Mouse (Mus musculus): ENCODE data around the gene Sar1a.

Gene Sar1a

DNA sequence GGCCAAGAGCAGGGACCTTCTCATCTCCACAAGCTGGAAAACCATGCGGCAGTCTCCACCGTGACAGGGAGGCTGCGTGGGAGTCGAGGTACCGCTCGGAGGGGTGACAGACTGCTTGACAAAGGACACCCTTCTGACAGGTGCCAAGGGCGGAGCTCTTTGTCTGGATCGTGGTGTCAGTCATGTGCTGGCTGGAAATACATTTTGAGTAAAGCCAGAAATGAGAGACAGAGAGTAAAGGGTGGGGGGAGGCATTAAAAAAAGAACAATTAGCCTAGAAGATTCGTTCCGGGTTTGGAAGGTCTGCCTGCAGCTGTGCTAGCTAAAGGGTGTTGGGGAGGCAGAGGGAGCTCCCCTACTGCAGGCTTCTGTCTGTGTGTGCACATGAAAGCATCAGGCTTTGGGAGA is 56.6 kb downstream of the Sar1a start:
- DNase-seq, result no peak

- no peak for DNase-seq
Measured at GRCm38 (mm10) chr10:61737537-61737936, 57.4 kb downstream of the Sar1a start.

- no peak for DNase-seq
Measured at GRCm38 (mm10) chr10:61738126-61738525, 58.0 kb downstream of the Sar1a start.

- DNase-seq, result no peak
Measured at GRCm38 (mm10) chr10:61741306-61741705, 61.2 kb downstream of the Sar1a start.

- DNase-seq, result no peak
Measured at GRCm38 (mm10) chr10:61741873-61742272, 61.8 kb downstream of the Sar1a start.

GRCm38 (mm10) chr10:61742336-61742735 is 62.2 kb downstream of the Sar1a start:
- no peak for DNase-seq
